Mouse (Mus musculus) MEL-GATA-1-ER (cell line): ENCODE data around the gene Cspg4.
A peak's percentile ranks its signal among the peaks of the same experiment; 100 is the strongest.
"Not testable (repeated sequence)": the region's sequence is repeated elsewhere in the genome, so short reads cannot be mapped to it uniquely, and the experiment has no call there.

Experiments used
- DNase-seq: peaks from one replicate; pipeline ENCODE4 v3.0.0-alpha.2; 2012; ENCODE audit warnings: low read depth; ENCODE audit errors: extremely low read depth

Cspg4 gene

DNA sequence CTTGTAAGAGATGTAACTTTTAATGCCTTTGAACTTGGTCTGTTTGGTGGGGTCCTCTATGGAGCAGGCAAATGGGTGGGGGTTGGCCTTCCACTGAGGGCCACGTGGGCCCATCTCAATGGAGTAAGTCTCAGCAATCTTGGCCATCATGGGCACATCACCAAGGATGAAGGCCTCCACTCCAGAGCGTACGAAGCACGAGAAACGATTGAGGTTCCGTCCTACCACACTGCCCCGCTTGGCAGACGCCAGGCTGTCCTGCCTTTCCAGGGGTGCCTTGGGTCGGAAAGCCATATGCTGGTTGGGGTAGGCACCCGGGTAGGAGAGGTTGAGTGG lies 61.2 kb downstream of the Cspg4 start:
- DNase-seq, result no peak

DNA sequence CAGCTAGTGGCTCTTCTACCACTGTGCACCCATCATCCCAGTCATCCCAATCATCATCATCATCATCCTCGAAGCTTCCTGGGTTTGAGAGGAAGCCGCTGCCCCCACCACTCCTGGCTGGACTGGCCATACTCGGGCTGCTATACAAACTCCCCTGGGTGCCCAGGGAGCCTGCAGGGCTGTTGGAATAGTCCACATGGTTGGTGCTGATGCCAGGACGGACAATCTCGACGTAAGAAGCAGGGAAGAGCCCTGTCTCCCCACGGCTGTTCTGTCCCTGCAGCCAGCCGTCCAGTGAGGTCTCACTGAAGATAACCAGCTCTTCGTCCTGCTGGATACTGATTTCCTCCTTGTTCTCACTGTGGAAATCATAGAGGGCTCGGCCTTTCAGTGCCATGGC lies 61.6 kb downstream of the Cspg4 start:
- DNase-seq, result no peak

DNA sequence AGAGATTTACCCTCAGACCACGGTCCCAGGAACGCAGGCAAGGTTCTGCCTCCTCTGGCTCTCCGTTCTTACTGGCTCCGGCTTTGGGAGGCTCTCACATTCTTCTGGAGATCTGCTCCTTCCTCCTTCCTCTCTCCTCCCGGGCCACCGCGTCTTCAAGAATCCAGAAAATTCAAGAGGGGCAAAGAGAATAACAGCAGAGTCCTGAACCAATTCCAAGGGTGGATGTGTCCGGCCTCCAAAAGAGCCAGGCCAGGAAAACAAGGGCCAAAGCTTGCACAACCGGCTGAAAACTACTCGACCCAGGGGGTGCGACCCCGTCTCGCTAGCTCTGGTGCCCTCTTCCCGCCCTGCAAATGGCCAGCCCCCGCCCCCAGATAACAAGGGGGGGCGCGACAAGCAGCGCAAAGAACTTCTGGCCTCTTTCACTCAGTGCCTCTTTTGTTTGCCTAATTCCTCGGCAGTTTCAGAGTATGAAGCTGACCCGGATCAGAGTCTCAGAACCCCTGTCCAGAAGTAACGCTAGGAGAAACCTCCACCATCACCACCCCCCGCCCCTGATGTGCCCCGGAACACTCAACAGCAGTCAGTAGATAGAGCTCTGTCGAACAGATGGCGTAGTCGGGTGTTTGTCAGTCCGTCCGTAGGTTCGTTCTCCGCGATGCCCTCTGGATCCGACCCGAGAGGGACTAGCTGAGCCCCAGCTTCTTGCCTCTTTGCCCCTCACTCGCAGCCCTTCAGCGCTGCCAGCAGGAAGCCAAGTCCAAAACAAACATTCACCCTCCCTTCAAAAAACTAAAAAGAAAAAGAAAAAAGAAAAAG lies 62.6 kb downstream of the Cspg4 start:
- DNase-seq, result no peak

GRCm38 (mm10) chr9:56928041-56928811 lies 63.4 kb downstream of the Cspg4 start, which contains the start of gene Snx33:
TSS of gene Snx33 (minus strand) at chr9:56928371.
- peak; percentile 56 for DNase-seq

DNA sequence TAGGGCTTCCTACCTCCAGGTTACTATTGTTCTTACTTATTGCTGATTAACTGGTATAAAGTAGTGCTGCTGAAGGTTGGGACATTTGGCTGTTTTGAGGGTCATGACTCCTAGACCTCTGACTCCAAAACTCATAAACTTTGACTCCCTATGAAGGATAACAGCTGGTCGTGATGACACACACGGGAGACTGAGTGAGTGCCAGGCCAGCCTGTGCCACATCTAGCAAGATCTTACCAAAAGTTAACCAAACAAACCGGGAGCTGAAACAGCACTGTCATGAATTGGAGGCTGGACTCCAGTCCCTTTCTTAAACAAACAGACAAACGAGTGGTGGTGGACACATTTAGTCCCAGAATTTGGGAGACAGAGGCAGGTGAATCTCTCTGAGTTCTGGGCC lies 64.7 kb downstream of the Cspg4 start:
- no peak for DNase-seq

DNA sequence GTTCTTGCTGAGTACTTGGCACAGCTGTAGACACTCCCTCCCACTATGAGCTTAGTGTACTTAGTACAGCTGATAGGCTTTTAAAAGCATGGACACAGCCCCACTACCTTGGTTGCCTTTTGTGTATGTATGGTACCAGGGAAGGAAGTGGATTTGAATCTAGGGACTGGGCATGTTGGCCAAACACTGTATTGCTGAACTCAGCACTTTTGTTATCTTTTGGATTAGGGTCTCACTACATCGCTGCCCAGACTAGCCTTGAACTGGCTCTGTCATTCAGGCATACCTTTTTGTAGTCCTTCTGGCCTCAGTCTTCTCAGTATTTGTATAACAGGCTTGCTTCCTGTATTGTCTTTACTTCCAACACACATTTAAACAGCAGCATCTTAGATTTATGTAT lies 65.7 kb downstream of the Cspg4 start:
- DNase-seq, result no peak

DNA sequence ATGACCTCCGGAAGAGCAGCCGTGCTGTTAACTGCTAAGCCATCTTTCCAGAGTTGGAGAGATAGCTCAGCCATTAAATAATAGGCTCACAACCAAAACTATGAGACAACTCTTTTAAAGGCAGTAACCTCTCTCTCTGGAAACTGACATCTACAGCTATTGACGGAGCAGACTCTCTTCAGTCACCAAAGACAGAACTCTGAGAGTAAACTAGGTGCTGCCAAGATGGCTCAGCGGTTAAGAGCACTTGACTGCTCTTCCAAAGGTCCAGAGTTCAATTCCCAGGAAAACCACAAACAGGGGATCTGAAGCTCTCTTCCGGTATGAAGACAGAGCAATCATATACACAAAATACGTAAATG lies 72.0 kb downstream of the Cspg4 start:
- no peak for DNase-seq

GRCm38 (mm10) chr9:56937223-56938160 lies 72.7 kb downstream of the Cspg4 start, which contains the start of gene Imp3:
TSS of gene Imp3 (plus strand) at chr9:56937475.
- DNase-seq, result peak; percentile 96

DNA sequence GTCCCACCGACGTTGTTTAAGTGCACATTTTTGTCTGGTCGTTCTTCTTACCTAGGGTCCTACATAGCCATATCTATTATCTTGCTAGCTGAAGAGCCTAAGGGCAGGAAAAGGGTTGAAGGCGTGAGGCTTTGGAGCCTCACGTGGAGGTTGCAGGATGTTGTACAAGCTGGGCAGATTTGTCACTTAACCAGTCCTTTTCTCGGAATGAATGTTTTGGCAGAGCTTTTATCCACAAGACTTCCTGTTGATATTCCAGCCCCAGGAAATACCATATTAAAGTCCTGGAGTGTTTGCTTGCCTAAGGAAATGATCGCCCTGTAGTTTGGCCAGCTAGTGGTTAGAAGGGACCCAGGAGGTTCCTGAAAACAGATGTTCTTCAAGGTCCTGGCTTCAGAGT lies 73.5 kb downstream of the Cspg4 start:
- DNase-seq, result no peak

DNA sequence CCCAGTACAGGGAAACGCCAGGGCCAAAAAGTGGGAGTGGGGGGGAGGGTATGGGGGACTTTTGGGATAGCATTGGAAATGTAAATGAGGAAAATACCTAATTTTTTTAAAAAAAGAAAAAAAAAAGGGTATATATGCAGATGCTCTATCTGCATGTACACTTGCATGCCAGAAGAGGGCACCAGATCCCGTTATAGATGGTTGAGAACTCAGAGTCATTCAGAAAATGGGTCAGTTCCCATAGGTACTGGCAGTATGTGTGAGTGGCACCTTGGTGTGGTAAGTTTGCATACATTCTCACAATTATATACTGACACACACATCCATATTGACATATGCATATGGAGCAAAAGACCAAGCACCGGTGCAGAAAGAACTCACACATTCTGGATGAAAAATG lies 82.6 kb downstream of the Cspg4 start:
- peak; percentile 52 for DNase-seq

DNA sequence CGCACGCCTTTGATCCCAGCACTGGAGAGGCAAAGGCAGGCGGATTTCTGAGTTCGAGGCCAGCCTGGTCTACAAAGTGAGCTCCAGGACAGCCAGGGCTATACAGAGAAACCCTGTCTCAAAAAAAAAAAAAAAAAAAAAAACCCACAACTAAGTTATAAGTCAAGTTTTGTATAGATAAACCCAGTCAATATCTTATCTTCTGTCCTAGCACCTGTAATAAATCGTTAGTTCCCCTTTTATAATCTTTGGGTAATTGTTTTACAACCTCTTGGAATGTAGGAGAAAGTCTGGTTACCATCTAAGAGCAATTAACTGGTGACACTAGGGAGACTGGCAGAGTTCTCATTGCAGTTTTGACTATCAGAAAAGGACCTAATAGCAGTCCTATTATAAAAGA lies 83.9 kb downstream of the Cspg4 start:
- DNase-seq, result not testable (repeated sequence)
